Mouse (Mus musculus) heart, embryonic 13.5 days (tissue): Measurements from ENCODE around the gene Gm9573. TPM values are rescaled to one million over a fixed set of nuclear protein-coding genes. Genes with fewer than 3 reads are reported as not detected.

Experiments used
- ATAC-seq: fragments of 200-750 bp; cut with Nextera tagmentation; 2 replicates; pipeline ENCODE4 v1.8.0; 2017; ENCODE audit warnings: moderate TSS enrichment; ENCODE audit not compliant: insufficient number of reproducible peaks, low FRiP score, low TSS enrichment; ENCODE audit errors: extremely low read depth
- H3K27ac ChIP-seq: fragments of 300-500 bp; sonication (generic); replicated peaks from 2 replicates; pipeline ENCODE4 v1.5.1; 2015; ENCODE audit warnings: moderate library complexity, mild to moderate bottlenecking, inconsistent platforms
- H3K27me3 ChIP-seq: fragments of 300-500 bp; sonication (generic); replicated peaks from 2 replicates; pipeline ENCODE4 v1.6.1; 2015; ENCODE audit warnings: mild to moderate bottlenecking, inconsistent platforms
- H3K36me3 ChIP-seq: fragments of 300-500 bp; sonication (generic); 2 replicates; pipeline ENCODE4 v1.6.1; 2015; ENCODE audit warnings: mild to moderate bottlenecking, inconsistent platforms
- H3K4me1 ChIP-seq: fragments of 300-500 bp; sonication (generic); 2 replicates; pipeline ENCODE4 v1.6.1; 2015; ENCODE audit warnings: inconsistent platforms
- H3K4me2 ChIP-seq: fragments of 300-500 bp; sonication (generic); 2 replicates; pipeline ENCODE4 v1.6.1; 2015; ENCODE audit warnings: inconsistent platforms, mild to moderate bottlenecking, moderate library complexity
- H3K4me3 ChIP-seq: fragments of 300-500 bp; sonication (generic); 2 replicates; pipeline ENCODE4 v1.5.1; 2015; ENCODE audit warnings: moderate library complexity, mild to moderate bottlenecking, inconsistent platforms
- H3K9ac ChIP-seq: fragments of 300-500 bp; sonication (generic); 2 replicates; pipeline ENCODE4 v1.6.1; 2015; ENCODE audit warnings: inconsistent platforms, mild to moderate bottlenecking, moderate library complexity
- H3K9me3 ChIP-seq: fragments of 300-500 bp; sonication (generic); 2 replicates; pipeline ENCODE4 v1.6.1; 2016; ENCODE audit warnings: inconsistent platforms
- WGBS: fragments of 180-500 bp; shearing (Covaris S2); methylation state at CpG from one replicate; pipeline ENCODE4 v1.1.7; 2015; ENCODE audit warnings: mixed read lengths; 5-methylcytosine and 5-hydroxymethylcytosine counted together
- polyA plus RNA-seq: library from polyadenylated mRNA; unstranded; fragments of >200 nt; fragmentation: Nextera tagmentation; extraction: Ambion mirVana; gene quantifications from 2 replicates; pipeline ENCODE4 v1.2.1, GENCODE M21; 2015

Gene Gm9573
- polyA plus RNA-seq, 1 experiment from 2014 or later: not detected

DNA sequence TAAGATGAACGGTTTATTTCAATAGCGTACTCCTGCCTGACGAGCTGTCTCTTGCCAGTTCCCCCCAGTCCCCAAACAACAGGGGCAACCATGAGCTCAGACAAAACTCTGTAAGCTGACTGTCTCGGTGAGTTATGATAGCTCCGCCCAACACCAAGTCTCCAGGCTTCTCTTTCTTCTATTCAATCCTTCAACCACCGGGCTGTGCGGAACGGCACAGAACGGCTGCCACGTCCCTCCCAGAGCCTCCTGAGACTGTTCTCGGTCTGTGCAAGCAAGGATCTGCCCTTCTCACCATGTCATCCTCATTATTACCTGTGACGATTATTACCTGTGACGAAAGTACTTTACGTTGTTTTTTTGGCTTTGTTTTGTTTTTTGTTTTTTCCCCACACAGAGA is 55.6 kb downstream of the Gm9573 start:
- peaks cover 13% of the 10 kb centered on the region for H3K4me1 ChIP-seq
- no peak overlapping the region for H3K27ac ChIP-seq
- H3K9ac ChIP-seq: no peak overlapping the region
- 82% methylated on average over 14 of the region's 14 CpGs for WGBS
- H3K36me3 ChIP-seq: no peaks in the 10 kb centered on the region
- ATAC-seq: no peak
- H3K9me3 ChIP-seq: no peaks in the 10 kb centered on the region
- no peak overlapping the region for H3K4me2 ChIP-seq
- no peak overlapping the region for H3K4me3 ChIP-seq
- H3K27me3 ChIP-seq: peaks cover 51% of the 10 kb centered on the region

DNA sequence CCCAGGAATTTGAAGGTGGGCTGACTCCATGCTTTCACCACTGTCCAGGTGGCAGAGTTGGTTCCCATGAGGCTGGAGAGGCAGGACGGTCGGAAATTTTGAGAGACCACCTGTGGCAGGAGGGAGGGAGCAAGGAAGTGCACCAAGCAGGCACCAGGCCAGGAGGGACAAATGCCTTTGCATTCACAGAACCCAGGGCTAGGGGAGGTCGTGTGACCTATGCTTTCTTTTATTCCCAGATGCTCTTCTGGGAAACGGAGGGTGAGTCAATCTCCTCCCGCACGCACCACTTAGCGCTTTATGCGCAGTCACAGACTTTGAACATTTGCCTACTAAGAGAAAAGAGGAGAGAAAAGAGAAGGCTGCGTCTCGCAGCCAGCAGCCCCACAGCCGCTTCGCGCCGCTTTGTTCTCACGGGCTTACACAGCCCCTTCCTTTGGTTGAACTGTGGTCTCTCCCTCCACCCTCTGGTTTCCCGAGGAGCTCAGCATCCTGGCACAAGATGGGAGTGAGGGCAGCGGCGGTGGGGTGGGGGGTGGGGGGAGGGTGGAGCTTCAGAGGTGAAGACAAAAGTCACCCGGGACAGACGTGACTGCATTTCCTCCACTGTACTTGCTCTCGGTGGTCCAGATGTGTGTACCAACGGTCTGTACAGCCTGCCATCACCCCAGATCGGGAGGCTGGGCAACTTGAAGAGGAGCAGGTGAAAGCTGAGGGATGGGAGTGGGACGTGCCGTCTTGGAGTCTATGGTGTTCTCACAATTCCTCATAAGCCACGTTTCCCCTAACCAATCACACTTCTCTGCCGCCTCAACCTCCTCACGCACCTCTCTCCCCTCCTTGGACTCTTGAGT is 57.1 kb downstream of the Gm9573 start:
- Histone ChIP-seq H3K4me2 (peak overlapping the region; percentile 71), H3K36me3 (no peaks in the 10 kb centered on the region), H3K4me3 (peak overlapping the region; percentile 46), H3K27me3 (peaks cover 47% of the 10 kb centered on the region), H3K9me3 (no peaks in the 10 kb centered on the region), H3K27ac (no peak overlapping the region), H3K4me1 (peaks cover 13% of the 10 kb centered on the region), H3K9ac (peak overlapping the region; percentile 75)
- 6% methylated on average over 28 of the region's 28 CpGs for WGBS
- peak; percentile 37 for ATAC-seq

Other genes starting within 250 kb of the Gm9573 start
- gene H2-Q4, start 247.0 kb downstream of the Gm9573 start, polyA plus RNA-seq: 2.6 and 2.9 TPM in 2 replicates
- gene H2-Q6, start 201.8 kb downstream of the Gm9573 start, polyA plus RNA-seq: 0.23 and 0.61 TPM in 2 replicates
- gene H2-Q7, start 187.5 kb downstream of the Gm9573 start, polyA plus RNA-seq: 1.2 and 2.1 TPM in 2 replicates
- gene H2-Q10, start 156.5 kb downstream of the Gm9573 start, polyA plus RNA-seq: 1.4 and 5.2 TPM in 2 replicates
- gene Pou5f1, start 120.6 kb downstream of the Gm9573 start, polyA plus RNA-seq: not detected in 2 replicates
- 48.8 and 53.2 TPM in 2 replicates for gene Tcf19, start 109.8 kb downstream of the Gm9573 start, polyA plus RNA-seq
- gene Cchcr1, start 109.5 kb downstream of the Gm9573 start, polyA plus RNA-seq: 12.3 and 14.6 TPM in 2 replicates
- gene Psors1c2, start 93.4 kb downstream of the Gm9573 start, polyA plus RNA-seq: 0.90 and 1.5 TPM in 2 replicates
- gene Cdsn, start 74.5 kb downstream of the Gm9573 start, polyA plus RNA-seq: 0.39 and 0.42 TPM in 2 replicates
- gene 2300002M23Rik, start 59.2 kb downstream of the Gm9573 start, polyA plus RNA-seq: not detected in 2 replicates
- 1.5 and 1.8 TPM in 2 replicates for gene Sfta2, start 25.1 kb downstream of the Gm9573 start, polyA plus RNA-seq
- 0.36 and 0.39 TPM in 2 replicates for gene Mucl3, start 17.1 kb upstream of the Gm9573 start, polyA plus RNA-seq
- gene Vars2, start 41.0 kb upstream of the Gm9573 start, polyA plus RNA-seq: 12.2 and 13.5 TPM in 2 replicates
- 25.7 and 27.7 TPM in 2 replicates for gene Gtf2h4, start 47.1 kb upstream of the Gm9573 start, polyA plus RNA-seq
- 122 and 130 TPM in 2 replicates for gene Ddr1, start 78.0 kb upstream of the Gm9573 start, polyA plus RNA-seq
- 41.7 and 49.9 TPM in 2 replicates for gene Ier3, start 195.0 kb upstream of the Gm9573 start, polyA plus RNA-seq
- 81.1 and 99.0 TPM in 2 replicates for gene Flot1, start 196.6 kb upstream of the Gm9573 start, polyA plus RNA-seq
- 741 and 743 TPM in 2 replicates for gene Tubb5, start 211.7 kb upstream of the Gm9573 start, polyA plus RNA-seq
- gene Mdc1, start 214.9 kb upstream of the Gm9573 start, polyA plus RNA-seq: 17.7 and 18.4 TPM in 2 replicates
- gene Nrm, start 234.7 kb upstream of the Gm9573 start, polyA plus RNA-seq: 43.5 and 50.5 TPM in 2 replicates
- gene Ppp1r18, start 239.0 kb upstream of the Gm9573 start, polyA plus RNA-seq: 19.8 and 21.0 TPM in 2 replicates